Mouse (Mus musculus): Measurements from ENCODE around the gene Gm11639. TPM values are rescaled to one million over a fixed set of nuclear protein-coding genes. Genes with fewer than 3 reads are reported as not detected.

Gene Gm11639
- polyA plus RNA-seq, 1 experiment from 2014 or later, result 0.05 TPM

GRCm38 (mm10) chr11:105153068-105153833 is 467.7 kb downstream of the Gm11639 start:
- Histone ChIP-seq H3K4me1 (replicated peaks) (peaks cover 88% of the 10 kb centered on the region), H3K4me2 (peak overlapping the region; percentile 73), H3K4me3 (replicated peaks) (peak overlapping the region; percentile 35), H3K9ac (peak overlapping the region; percentile 39), H3K36me3 (replicated peaks) (no peaks in the 10 kb centered on the region), H3K9me3 (replicated peaks) (no peaks in the 10 kb centered on the region), H3K27me3 (no peaks in the 10 kb centered on the region), H3K27ac (replicated peaks) (peak overlapping the region; percentile 92)
- 21% methylated on average over 12 of the region's 12 CpGs for WGBS (ENCODE audit: insufficient replicate concordance)
- ATAC-seq (ENCODE audit: insufficient read depth), result peak; percentile 81

GRCm38 (mm10) chr11:105155915-105156314 is 470.4 kb downstream of the Gm11639 start:
- Histone ChIP-seq H3K9me3 (replicated peaks) (no peaks in the 10 kb centered on the region), H3K4me1 (replicated peaks) (peaks cover 88% of the 10 kb centered on the region), H3K27me3 (no peaks in the 10 kb centered on the region), H3K27ac (replicated peaks) (peak overlapping the region; percentile 70), H3K36me3 (replicated peaks) (no peaks in the 10 kb centered on the region), H3K4me2 (no peak overlapping the region), H3K9ac (no peak overlapping the region), H3K4me3 (replicated peaks) (no peak overlapping the region)
- WGBS (ENCODE audit: insufficient replicate concordance), result 54% methylated on average over 4 of the region's 4 CpGs
- ATAC-seq (ENCODE audit: insufficient read depth), result no peak

DNA sequence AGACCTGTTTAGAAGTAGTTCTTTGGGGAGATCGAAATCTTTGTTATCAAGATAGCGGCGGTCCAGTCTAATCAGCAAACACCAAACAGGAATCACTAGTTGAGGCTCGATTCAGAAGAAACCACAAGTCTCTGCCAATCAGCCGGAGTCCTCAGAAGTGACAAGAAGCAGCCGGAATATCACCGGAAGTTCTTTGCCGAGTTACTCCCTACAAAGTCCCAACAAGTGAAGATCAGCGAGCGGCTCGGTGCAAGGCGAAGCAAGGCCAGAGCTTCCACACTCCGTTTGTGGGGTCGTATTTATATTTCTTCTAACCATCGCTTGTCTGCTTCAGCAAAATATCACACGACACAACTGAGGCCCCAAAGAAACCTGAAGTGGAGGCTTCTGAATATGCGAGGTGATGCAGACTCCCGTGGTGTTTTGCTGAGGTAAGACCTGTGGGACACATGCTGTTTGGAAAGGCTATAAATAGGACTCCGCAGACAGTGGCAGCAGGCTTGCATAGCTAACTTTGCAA is 471.3 kb downstream of the Gm11639 start:
- Histone ChIP-seq H3K27ac (replicated peaks) (peak overlapping the region; percentile 70), H3K4me1 (replicated peaks) (peaks cover 79% of the 10 kb centered on the region), H3K4me2 (peak overlapping the region; percentile 51), H3K4me3 (replicated peaks) (peak overlapping the region; percentile 27), H3K36me3 (replicated peaks) (no peaks in the 10 kb centered on the region), H3K9me3 (replicated peaks) (no peaks in the 10 kb centered on the region), H3K27me3 (no peaks in the 10 kb centered on the region), H3K9ac (peak overlapping the region; percentile 27; the same call in 1 of the 2 replicates)
- WGBS (ENCODE audit: insufficient replicate concordance), result 56% methylated on average over 19 of the region's 19 CpGs
- ATAC-seq (ENCODE audit: insufficient read depth), result no peak

DNA sequence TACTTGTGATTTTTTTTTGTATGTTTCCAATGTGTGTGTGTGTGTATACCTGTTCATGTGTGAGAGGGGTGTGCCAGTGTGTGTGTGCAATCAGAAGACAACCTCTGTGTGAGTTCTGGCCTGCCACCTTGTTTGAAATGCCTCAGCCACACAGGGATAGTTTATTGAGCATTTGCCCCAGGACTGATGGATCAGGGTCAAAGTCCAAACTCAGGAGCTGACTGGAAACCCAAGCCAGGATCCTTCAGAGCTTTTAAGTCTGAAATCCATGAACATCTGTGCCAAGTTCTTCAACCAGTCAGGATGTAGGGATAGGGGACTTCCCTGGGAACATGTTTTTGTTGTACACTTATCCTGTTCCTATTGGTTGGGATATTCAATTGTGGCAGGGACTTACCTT is 472.5 kb downstream of the Gm11639 start:
- Histone ChIP-seq H3K27ac (replicated peaks) (0 out of 2 replicates have a peak overlapping the region, but pooled peaks have one; percentile 70), H3K4me2 (peak overlapping the region; percentile 51), H3K4me1 (replicated peaks) (peaks cover 67% of the 10 kb centered on the region), H3K36me3 (replicated peaks) (no peaks in the 10 kb centered on the region), H3K27me3 (no peaks in the 10 kb centered on the region), H3K9me3 (replicated peaks) (no peaks in the 10 kb centered on the region), H3K4me3 (replicated peaks) (peak overlapping the region; percentile 0; the same call in 1 of the 2 replicates), H3K9ac (no peak overlapping the region)
- ATAC-seq (ENCODE audit: insufficient read depth), result no peak

- Histone ChIP-seq H3K27me3 (peaks cover 5% of the 10 kb centered on the region; the same call in 1 of the 2 replicates), H3K9ac (no peak overlapping the region), H3K4me3 (replicated peaks) (no peak overlapping the region), H3K4me2 (no peak overlapping the region), H3K36me3 (replicated peaks) (peaks cover 4% of the 10 kb centered on the region), H3K27ac (replicated peaks) (no peak overlapping the region), H3K4me1 (replicated peaks) (peaks cover 50% of the 10 kb centered on the region), H3K9me3 (replicated peaks) (peaks cover 4% of the 10 kb centered on the region; the same call in 1 of the 2 replicates)
- no peak for ATAC-seq (ENCODE audit: insufficient read depth)
- 60% methylated on average over 6 of the region's 6 CpGs for WGBS (ENCODE audit: insufficient replicate concordance)
These were observed 474.3 kb downstream of the Gm11639 start for GRCm38 (mm10) chr11:105159673-105160360.

- H3K4me3 ChIP-seq (replicated peaks), result no peak overlapping the region
- peaks cover 35% of the 10 kb centered on the region for H3K4me1 ChIP-seq (replicated peaks)
- H3K9me3 ChIP-seq (replicated peaks), result peaks cover 12% of the 10 kb centered on the region
- no peak overlapping the region for H3K4me2 ChIP-seq
- H3K36me3 ChIP-seq (replicated peaks), result peaks cover 8% of the 10 kb centered on the region
- peaks cover 18% of the 10 kb centered on the region for H3K27me3 ChIP-seq
- WGBS (ENCODE audit: insufficient replicate concordance), result 82% methylated on average over 2 of the region's 2 CpGs
- no peak for ATAC-seq (ENCODE audit: insufficient read depth)
- H3K27ac ChIP-seq (replicated peaks), result no peak overlapping the region
- no peak overlapping the region for H3K9ac ChIP-seq
These were observed 475.9 kb downstream of the Gm11639 start for GRCm38 (mm10) chr11:105161411-105161810.

- no peak overlapping the region for H3K27ac ChIP-seq (replicated peaks)
- 76% methylated on average over 69 of the region's 69 CpGs for WGBS (ENCODE audit: insufficient replicate concordance)
These were observed 479.3 kb downstream of the Gm11639 start for GRCm38 (mm10) chr11:105164516-105165510.

GRCm38 (mm10) chr11:105166780-105167179 is 481.3 kb downstream of the Gm11639 start:
- H3K4me3 ChIP-seq (replicated peaks), result no peak overlapping the region
- 78% methylated on average over 10 of the region's 10 CpGs for WGBS (ENCODE audit: insufficient replicate concordance)
- peaks cover 8% of the 10 kb centered on the region for H3K36me3 ChIP-seq (replicated peaks)
- no peak overlapping the region for H3K4me2 ChIP-seq
- H3K27me3 ChIP-seq, result peaks cover 18% of the 10 kb centered on the region
- no peak for ATAC-seq (ENCODE audit: insufficient read depth)
- H3K27ac ChIP-seq (replicated peaks), result no peak overlapping the region
- H3K9ac ChIP-seq, result no peak overlapping the region
- H3K4me1 ChIP-seq (replicated peaks), result peaks cover 10% of the 10 kb centered on the region
- peaks cover 12% of the 10 kb centered on the region for H3K9me3 ChIP-seq (replicated peaks)

More at GRCm38 (mm10) chr11:105164516-105165510, 479.3 kb downstream of the Gm11639 start:
- H3K9me3 ChIP-seq (replicated peaks), result peaks cover 12% of the 10 kb centered on the region
- H3K9ac ChIP-seq, result no peak overlapping the region
- H3K4me1 ChIP-seq (replicated peaks), result peaks cover 2% of the 10 kb centered on the region; the same call in 1 of the 2 replicates
- no peak overlapping the region for H3K4me2 ChIP-seq
- H3K36me3 ChIP-seq (replicated peaks), result peaks cover 8% of the 10 kb centered on the region
- peaks cover 18% of the 10 kb centered on the region for H3K27me3 ChIP-seq
- no peak overlapping the region for H3K4me3 ChIP-seq (replicated peaks)
- peak; percentile 4; the same call in 1 of the 2 replicates for ATAC-seq (ENCODE audit: insufficient read depth)
